Mouse (Mus musculus): ENCODE measurements around the gene Sugp1. TPM values are rescaled to one million over a fixed set of nuclear protein-coding genes. Genes with fewer than 3 reads are reported as not detected.

The Sugp1 gene
- total RNA-seq, 2 experiments from 2014 or later: 15.8 to 17.6 TPM

GRCm38 (mm10) chr8:70111192-70111795 is 68.7 kb downstream of the Sugp1 start:
- no peak for DNase-seq

- no peak for DNase-seq
Measured at GRCm38 (mm10) chr8:70112401-70113016, 69.9 kb downstream of the Sugp1 start.

- DNase-seq: no peak
Measured at GRCm38 (mm10) chr8:70114488-70114887, 71.9 kb downstream of the Sugp1 start.

GRCm38 (mm10) chr8:70114892-70115291 is 72.3 kb downstream of the Sugp1 start:
- no peak for DNase-seq

- no peak for DNase-seq
Measured at GRCm38 (mm10) chr8:70117611-70118010, 75.0 kb downstream of the Sugp1 start.

GRCm38 (mm10) chr8:70118726-70119700 is 76.4 kb downstream of the Sugp1 start:
- DNase-seq: no peak

- peak in 1 of 2 experiments; percentile 24 for DNase-seq
Measured at GRCm38 (mm10) chr8:70120667-70121066, 78.1 kb downstream of the Sugp1 start, which contains the start of gene Ncan. TSS of gene Ncan (minus strand) at chr8:70120873.

Small RNA genes lying within 50 kb of the gene (microRNA-seq; reads per million reads assigned to microRNA genes)
- 0 to 0.27 reads per million in 2 experiments for gene Mir7066

Other genes with a start within 250 kb of the Sugp1 start
- 1 to 10 TPM; 4.2 to 7.4 TPM for gene Gmip, start 234.1 kb upstream of the Sugp1 start, total RNA-seq (2021)
- gene Lpar2, start 220.4 kb upstream of the Sugp1 start, total RNA-seq (2021): under 1 TPM; 0.12 to 0.33 TPM
- gene Pbx4, start 210.3 kb upstream of the Sugp1 start, total RNA-seq (2021): not detected
- gene Cilp2, start 155.1 kb upstream of the Sugp1 start, total RNA-seq (2021): 1 to 10 TPM; 1.2 to 1.4 TPM
- under 1 TPM in 1 of 2 experiments, not detected in 1; 0.25 TPM for gene Tssk6, start 140.6 kb upstream of the Sugp1 start, total RNA-seq (2021)
- gene Ndufa13, start 140.3 kb upstream of the Sugp1 start, total RNA-seq (2021): 100 to 1,000 TPM; 455 to 494 TPM
- 10 to 100 TPM; 13.7 to 14.2 TPM for gene Yjefn3, start 140.1 kb upstream of the Sugp1 start, total RNA-seq (2021)
- gene Gatad2a, start 46.4 kb upstream of the Sugp1 start, total RNA-seq (2021): 10 to 100 TPM; 30.6 to 32.7 TPM
- gene Mau2, start 79 bp upstream of the Sugp1 start, total RNA-seq (2021): 10 to 100 TPM; 30.7 to 32.2 TPM
- gene Tm6sf2, start 30.1 kb downstream of the Sugp1 start, total RNA-seq (2021): 1 to 10 TPM in 1 of 2 experiments, under 1 TPM in 1; 0.52 to 1.4 TPM
- under 1 TPM in 1 of 2 experiments, not detected in 1; 0.08 TPM for gene Hapln4, start 40.6 kb downstream of the Sugp1 start, total RNA-seq (2021)
- gene Ncan, start 78.1 kb downstream of the Sugp1 start, total RNA-seq (2021): under 1 TPM in 1 of 2 experiments, not detected in 1; 0.03 TPM
- 1 to 10 TPM; 7.5 to 7.9 TPM for gene Nr2c2ap, start 88.5 kb downstream of the Sugp1 start, total RNA-seq (2021)
- 10 to 100 TPM; 19.8 to 19.9 TPM for gene Rfxank, start 96.3 kb downstream of the Sugp1 start, total RNA-seq (2021)
- 10 to 100 TPM; 17.6 to 28.5 TPM for gene Borcs8, start 96.7 kb downstream of the Sugp1 start, total RNA-seq (2021)
- under 1 TPM in 1 of 2 experiments, not detected in 1; 0.31 TPM for gene Mef2b, start 96.9 kb downstream of the Sugp1 start, total RNA-seq (2021)
- gene Tmem161a, start 129.5 kb downstream of the Sugp1 start, total RNA-seq (2021): 100 to 1,000 TPM in 1 of 2 experiments, 10 to 100 TPM in 1; 90.1 to 101 TPM
- 10 to 100 TPM; 53.5 to 54.8 TPM for gene Slc25a42, start 169.5 kb downstream of the Sugp1 start, total RNA-seq (2021)
- 10 to 100 TPM; 37.3 to 39.1 TPM for gene Sugp2, start 191.4 kb downstream of the Sugp1 start, total RNA-seq (2021)
- 1 to 10 TPM; 6.8 to 7.8 TPM for gene Armc6, start 191.7 kb downstream of the Sugp1 start, total RNA-seq (2021)
- gene Homer3, start 240.0 kb downstream of the Sugp1 start, total RNA-seq (2021): 1 to 10 TPM; 7.7 to 8.4 TPM